Mouse (Mus musculus) c-Kit-positive CD71-positive TER-119-negative erythroid progenitor cells, embryonic 14.5 days (primary cell): ENCODE results near the gene Gnai1.

Experiments
- DNase-seq: peaks from one replicate; pipeline ENCODE4 v3.0.0-alpha.2; 2013; ENCODE audit warnings: low read depth

Gene Gnai1

GRCm38 (mm10) chr5:18288079-18288478, 72.1 kb downstream of the Gnai1 start:
- DNase-seq, result no peak

- no peak for DNase-seq
Measured at GRCm38 (mm10) chr5:18282095-18282494, 78.1 kb downstream of the Gnai1 start.

- no peak for DNase-seq
Measured at GRCm38 (mm10) chr5:18274352-18274940, 85.7 kb downstream of the Gnai1 start.

GRCm38 (mm10) chr5:18273291-18274284, 86.6 kb downstream of the Gnai1 start:
- DNase-seq, result no peak

- DNase-seq, result no peak
Measured at GRCm38 (mm10) chr5:18250379-18251017, 109.7 kb downstream of the Gnai1 start.

- DNase-seq, result no peak
Measured at GRCm38 (mm10) chr5:18249132-18249531, 111.0 kb downstream of the Gnai1 start.

GRCm38 (mm10) chr5:18229396-18229795, 130.8 kb downstream of the Gnai1 start:
- DNase-seq, result no peak

GRCm38 (mm10) chr5:18228866-18229265, 131.3 kb downstream of the Gnai1 start:
- DNase-seq, result no peak

- no peak for DNase-seq
Measured at GRCm38 (mm10) chr5:18220873-18221272, 139.3 kb downstream of the Gnai1 start.

- no peak for DNase-seq
Measured at GRCm38 (mm10) chr5:18218292-18218691, 141.9 kb downstream of the Gnai1 start.

GRCm38 (mm10) chr5:18217856-18218255, 142.3 kb downstream of the Gnai1 start:
- DNase-seq, result no peak
